Comparison of ENCODE assay signal across 8 mouse cellular contexts in the genomic region with DNA sequence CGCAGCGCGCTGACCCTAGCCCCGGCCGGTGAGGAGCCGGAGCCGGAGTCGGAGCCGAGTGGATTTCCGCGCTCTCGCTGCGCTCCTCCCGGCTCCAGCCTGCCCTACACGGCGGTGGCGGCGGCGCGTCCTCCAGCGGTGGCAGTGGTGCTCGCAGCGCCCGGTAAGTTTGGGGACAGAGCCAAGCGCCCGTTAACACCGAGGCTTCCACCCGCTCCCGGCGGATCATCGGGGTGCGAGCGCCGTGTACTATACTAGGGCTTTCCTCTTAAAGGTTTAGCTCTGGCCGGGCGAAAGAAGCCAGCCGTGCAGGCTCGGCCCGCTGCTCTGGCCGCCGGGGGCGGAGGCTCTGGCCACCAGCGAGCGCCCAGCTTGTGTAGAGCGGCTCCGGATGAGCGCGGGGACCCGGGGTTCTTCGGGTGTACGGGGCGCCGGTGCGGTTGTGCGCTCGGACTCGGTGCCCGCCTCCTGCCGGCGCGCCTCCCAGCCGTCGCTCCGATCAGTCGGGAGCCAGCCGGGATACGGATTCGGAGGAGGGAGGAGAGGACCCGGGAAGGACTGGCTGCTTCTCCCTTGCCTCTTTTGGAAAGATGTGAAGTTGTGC. TPM values are rescaled to one million over a fixed set of nuclear protein-coding genes. Genes with fewer than 3 reads are reported as not detected.
DNase-seq lines count a peak whose midpoint lies in the region; ATAC-seq lines count a peak whose summit lies in the region.

No protein-coding gene starts in this region.

- peak overlapping the region; percentile 74 for H3K4me2 ChIP-seq in midbrain, embryonic 15.5 days

- H3K4me1 ChIP-seq in midbrain, embryonic 15.5 days, result peaks cover 61% of the 10 kb centered on the region

- no peaks in the 10 kb centered on the region for H3K36me3 ChIP-seq in midbrain, embryonic 15.5 days (replicated peaks)

- H3K9ac ChIP-seq in midbrain, embryonic 15.5 days, result peak overlapping the region; percentile 99

- H3K4me3 ChIP-seq in midbrain, embryonic 15.5 days, result peak overlapping the region; percentile 98

- peak overlapping the region; percentile 98 for H3K27ac ChIP-seq in midbrain, embryonic 15.5 days

- DNase-seq in cerebellum, adult 11-12 months, result peak; percentile 60
- no peak for DNase-seq in cerebellum, adult 9-11 months
- DNase-seq in urinary bladder, postnatal 25 days (ENCODE audit: low spot score), result peak; percentile 67
- no peak for DNase-seq in urinary bladder, postnatal 36 days (ENCODE audit: low spot score in 2 of 2)
- DNase-seq in left cerebral cortex, postnatal 36 days (ENCODE audit: low spot score in 2 of 2), result peak; percentile 76 to 77
- peak; percentile 65 to 69 for DNase-seq in thymus, adult 18-20 months

- no peaks in the 10 kb centered on the region for H3K9me3 ChIP-seq in midbrain, embryonic 15.5 days

- WGBS in midbrain, embryonic 15.5 days, result under 1% methylated on average over 69 of the region's 69 CpGs

- peak; percentile 0; the same call in 1 of the 2 replicates for ATAC-seq in granulocyte monocyte progenitor cell, adult 5-6 weeks (replicated peaks; ENCODE audit: poor library complexity, severe bottlenecking)
- peak; percentile 12; the same call in 1 of the 2 replicates for ATAC-seq in midbrain, embryonic 15.5 days (replicated peaks)

- H3K27me3 ChIP-seq in midbrain, embryonic 15.5 days (replicated peaks), result no peaks in the 10 kb centered on the region

- intact Hi-C loops in left cerebral cortex, postnatal 36 days (cut with DNase I), result loop anchor here (2.0 to 10.0 kb wide), 7 partner anchors 81 to 957 kb away; no protein-coding TSS in a partner anchor

RNA-seq across cellular contexts. Expression of a gene that starts 0.5 kb away (rescaled TPM):
- 93.2 and 97.4 TPM in 2 replicates for total RNA-seq in granulocyte monocyte progenitor cell, adult 5-6 weeks (2014; fragmentation: Nextera tagmentation)
- total RNA-seq in granulocyte monocyte progenitor cell, adult 5-6 weeks (2017), result 6.9 and 8.9 TPM in 2 replicates
- 100 to 1,000 TPM in 1 of 2 experiments, 10 to 100 TPM in 1; 83.9 to 111 TPM for total RNA-seq in left cerebral cortex, postnatal 36 days (2021)
- polyA plus RNA-seq in midbrain, embryonic 15.5 days (2015; fragmentation: Nextera tagmentation; extraction: Ambion mirVana), result 77.3 and 78.8 TPM in 2 replicates

Comparison
In these comparisons a context has a peak if more than half of its experiments do, and no peak if none do; other contexts are left out.
1. DNase-seq: peak in cerebellum, adult 11-12 months (single experiment), urinary bladder, postnatal 25 days (single experiment), left cerebral cortex, postnatal 36 days (2 of 2) and thymus, adult 18-20 months (2 of 2); none in cerebellum, adult 9-11 months (single experiment) and urinary bladder, postnatal 36 days (0 of 2).